Mouse (Mus musculus): ENCODE results near the gene Tomm34. TPM values are rescaled to one million over a fixed set of nuclear protein-coding genes. Genes with fewer than 3 reads are reported as not detected.

Gene Tomm34
- polyA plus RNA-seq, 1 experiment: 71.5 TPM

DNA sequence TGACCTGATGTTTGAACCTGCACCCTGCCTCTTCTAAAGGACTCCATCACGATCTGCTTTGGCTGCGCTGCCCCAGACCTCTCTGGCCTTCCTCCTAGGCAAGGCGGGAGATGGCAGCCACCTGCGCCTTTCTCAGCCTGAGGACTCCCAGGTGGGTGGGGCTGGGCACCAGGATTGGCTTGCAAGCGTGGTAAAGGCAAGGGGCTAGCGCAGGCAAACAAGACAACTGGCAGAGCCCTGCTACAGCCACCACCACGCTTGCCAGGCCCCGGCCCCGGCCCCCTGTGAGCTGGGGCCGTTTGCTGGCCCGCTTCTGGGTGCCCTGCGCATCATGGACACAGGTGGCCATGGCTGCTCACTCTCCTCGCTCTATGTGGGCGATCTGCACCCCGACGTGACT, 45.8 kb downstream of the Tomm34 start, which contains the start of gene Pabpc1l:
Gene Pabpc1l, plus strand, starts transcription at position 301 of the 400 bp plus-strand sequence.
- TF ChIP-seq POLR2A (IDR thresholded peaks at IDR 0.05; ENCODE audit: borderline replicate concordance, insufficient read depth, low read length) (no peak), CTCF (IDR thresholded peaks at IDR 0.05; ENCODE audit: borderline replicate concordance, insufficient read depth, low read depth, low read length) (no peak)
- H3K4me3 ChIP-seq (replicated peaks; ENCODE audit: insufficient read depth, low read depth, low read length): no peak within 1 kb of the TSS
- H3K27me3 ChIP-seq (ENCODE audit: control insufficient read depth, insufficient read depth, low read length): no peaks in the 10 kb centered on the region
- WGBS: 75% methylated on average over 16 of the region's 16 CpGs
- no peaks in the 10 kb centered on the region for H3K4me1 ChIP-seq (ENCODE audit: control insufficient read depth, insufficient read depth, low read length)
- no peak for DNase-seq
- no peak within 1 kb of the TSS for H3K27ac ChIP-seq (ENCODE audit: insufficient read depth, low read length)

DNA sequence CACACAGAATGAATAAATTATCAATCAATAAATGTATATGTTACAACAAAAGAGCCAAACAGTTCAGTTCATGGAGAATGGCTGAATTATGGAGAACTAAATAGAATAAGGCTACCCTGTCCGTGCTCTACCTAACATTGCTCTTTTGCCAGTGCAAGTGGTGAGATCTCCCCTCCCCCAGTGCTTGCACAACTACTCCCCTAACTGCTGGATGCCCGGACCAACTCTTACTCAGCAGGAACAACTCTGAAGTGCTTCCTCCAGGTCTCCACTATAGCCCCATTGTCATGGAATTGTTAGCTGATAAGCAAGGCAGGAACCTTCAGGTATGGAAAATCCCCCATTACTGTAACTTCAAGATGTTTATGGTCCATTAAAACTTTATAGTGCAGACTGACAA, 48.9 kb downstream of the Tomm34 start:
- Histone ChIP-seq H3K4me3 (replicated peaks; ENCODE audit: insufficient read depth, low read depth, low read length) (no peak overlapping the region), H3K4me1 (ENCODE audit: control insufficient read depth, insufficient read depth, low read length) (no peaks in the 10 kb centered on the region; the same call in 1 of the 2 replicates), H3K27me3 (ENCODE audit: control insufficient read depth, insufficient read depth, low read length) (no peaks in the 10 kb centered on the region), H3K27ac (ENCODE audit: insufficient read depth, low read length) (no peak overlapping the region)
- WGBS: 55% methylated on average over 2 of the region's 2 CpGs
- no peak for TF ChIP-seq CTCF (IDR thresholded peaks at IDR 0.05; ENCODE audit: borderline replicate concordance, insufficient read depth, low read depth, low read length)
- no peak for TF ChIP-seq POLR2A (IDR thresholded peaks at IDR 0.05; ENCODE audit: borderline replicate concordance, insufficient read depth, low read length)
- DNase-seq: no peak

DNA sequence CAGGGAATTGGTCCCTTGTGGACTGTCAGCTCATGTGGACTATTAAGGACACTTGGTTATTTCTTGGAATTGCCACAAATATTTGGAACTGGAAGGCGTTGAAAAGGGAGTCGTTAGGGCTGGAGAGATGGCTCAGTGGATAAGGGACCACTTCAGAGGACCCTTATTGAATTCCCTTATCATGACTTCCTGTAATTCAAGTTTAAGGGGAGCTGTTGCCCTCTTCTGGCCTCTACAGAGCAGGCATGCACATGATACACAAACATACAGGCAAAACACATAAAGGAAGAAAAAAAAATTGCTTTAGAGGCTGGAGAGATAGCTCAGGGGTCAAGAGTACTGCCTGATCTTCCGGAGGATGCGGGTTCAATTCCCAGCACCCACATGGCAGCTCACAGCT, 51.0 kb downstream of the Tomm34 start:
- H3K4me3 ChIP-seq (replicated peaks; ENCODE audit: insufficient read depth, low read depth, low read length): no peak overlapping the region
- 91% methylated on average over 4 of the region's 4 CpGs for WGBS
- H3K4me1 ChIP-seq (ENCODE audit: control insufficient read depth, insufficient read depth, low read length): no peaks in the 10 kb centered on the region; the same call in 1 of the 2 replicates

DNA sequence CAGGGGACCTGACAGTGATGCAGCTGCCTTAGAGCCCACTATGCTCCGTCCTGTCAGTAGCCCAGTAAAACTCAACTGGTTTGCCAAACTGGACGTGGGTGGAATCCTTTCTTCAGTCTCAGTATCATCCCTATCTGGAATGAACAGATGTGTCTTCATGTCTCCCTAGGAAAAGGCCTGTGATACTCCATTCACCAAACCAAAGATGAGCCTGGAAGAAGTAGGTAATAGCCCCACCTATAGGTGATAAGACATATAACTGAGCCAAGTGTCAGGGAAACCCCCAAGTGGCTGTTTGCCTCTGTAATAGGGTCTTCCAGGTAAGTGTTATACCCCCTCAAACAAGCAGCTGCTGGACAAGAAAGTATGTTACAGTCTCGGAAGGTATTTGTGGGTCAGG, 52.1 kb downstream of the Tomm34 start:
- no peak overlapping the region for H3K27ac ChIP-seq (ENCODE audit: insufficient read depth, low read length)
- no peak overlapping the region for H3K4me3 ChIP-seq (replicated peaks; ENCODE audit: insufficient read depth, low read depth, low read length)
- DNase-seq: no peak
- 85% methylated on average over 3 of the region's 3 CpGs for WGBS
- H3K4me1 ChIP-seq (ENCODE audit: control insufficient read depth, insufficient read depth, low read length): no peaks in the 10 kb centered on the region; the same call in 1 of the 2 replicates
- TF ChIP-seq CTCF (IDR thresholded peaks at IDR 0.05; ENCODE audit: borderline replicate concordance, insufficient read depth, low read depth, low read length) (0 out of 2 replicates have a peak, but pooled peaks have one; percentile 13), POLR2A (IDR thresholded peaks at IDR 0.05; ENCODE audit: borderline replicate concordance, insufficient read depth, low read length) (no peak)
- no peaks in the 10 kb centered on the region for H3K27me3 ChIP-seq (ENCODE audit: control insufficient read depth, insufficient read depth, low read length)

More for the DNA sequence above, 51.0 kb downstream of the Tomm34 start:
- Histone ChIP-seq H3K27ac (ENCODE audit: insufficient read depth, low read length) (no peak overlapping the region), H3K27me3 (ENCODE audit: control insufficient read depth, insufficient read depth, low read length) (no peaks in the 10 kb centered on the region)
- DNase-seq: no peak
- TF ChIP-seq POLR2A (IDR thresholded peaks at IDR 0.05; ENCODE audit: borderline replicate concordance, insufficient read depth, low read length) (no peak), CTCF (IDR thresholded peaks at IDR 0.05; ENCODE audit: borderline replicate concordance, insufficient read depth, low read depth, low read length) (no peak)

DNA sequence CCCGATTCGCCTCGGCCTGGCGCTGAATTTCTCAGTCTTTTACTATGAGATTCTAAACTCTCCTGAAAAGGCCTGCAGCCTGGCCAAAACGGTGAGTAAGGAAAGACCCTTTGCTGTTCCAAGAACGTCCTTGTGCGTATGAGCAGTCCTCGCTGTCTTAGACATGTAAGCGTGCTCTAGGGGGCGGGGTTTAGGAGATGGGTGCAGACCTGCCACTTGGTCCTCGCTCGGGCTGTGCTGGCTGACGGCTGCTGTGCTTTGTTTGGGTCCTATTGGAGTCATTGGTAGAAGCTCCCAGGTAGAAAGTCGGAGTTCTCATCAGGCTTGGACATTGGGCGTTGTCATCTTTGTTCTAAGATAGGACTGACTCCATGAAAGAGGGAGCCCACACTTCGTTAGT, 55.7 kb downstream of the Tomm34 start:
- Histone ChIP-seq H3K27me3 (ENCODE audit: control insufficient read depth, insufficient read depth, low read length) (no peaks in the 10 kb centered on the region), H3K4me1 (ENCODE audit: control insufficient read depth, insufficient read depth, low read length) (peaks cover 8% of the 10 kb centered on the region; the same call in 1 of the 2 replicates), H3K27ac (ENCODE audit: insufficient read depth, low read length) (no peak overlapping the region), H3K4me3 (replicated peaks; ENCODE audit: insufficient read depth, low read depth, low read length) (no peak overlapping the region)
- no peak for DNase-seq
- no peak for TF ChIP-seq CTCF (IDR thresholded peaks at IDR 0.05; ENCODE audit: borderline replicate concordance, insufficient read depth, low read depth, low read length)
- TF ChIP-seq POLR2A (IDR thresholded peaks at IDR 0.05; ENCODE audit: borderline replicate concordance, insufficient read depth, low read length): no peak
- 92% methylated on average over 16 of the region's 16 CpGs for WGBS

DNA sequence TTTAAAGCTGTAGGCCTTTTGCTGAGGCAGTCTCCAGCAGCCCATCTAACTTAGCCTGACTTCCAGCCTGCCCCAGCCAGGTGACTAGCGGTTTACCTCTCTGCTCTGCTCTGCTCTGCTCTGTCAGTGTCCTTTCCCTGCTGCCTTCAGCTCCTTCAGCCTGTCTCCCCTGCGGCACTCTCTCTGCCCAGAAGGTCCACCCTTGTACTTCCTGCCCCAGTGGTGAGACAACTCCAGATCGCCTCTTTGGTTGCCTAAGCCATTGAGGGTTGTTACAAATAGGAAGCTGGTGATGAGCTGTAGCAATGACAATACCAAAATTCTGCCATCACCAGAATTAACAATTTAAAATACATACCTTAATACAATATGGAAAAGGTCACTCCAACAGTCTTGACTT, 60.0 kb downstream of the Tomm34 start:
- Histone ChIP-seq H3K27me3 (ENCODE audit: control insufficient read depth, insufficient read depth, low read length) (no peaks in the 10 kb centered on the region), H3K4me3 (replicated peaks; ENCODE audit: insufficient read depth, low read depth, low read length) (no peak overlapping the region), H3K4me1 (ENCODE audit: control insufficient read depth, insufficient read depth, low read length) (peaks cover 13% of the 10 kb centered on the region), H3K27ac (ENCODE audit: insufficient read depth, low read length) (no peak overlapping the region)
- 81% methylated on average over 3 of the region's 3 CpGs for WGBS
- no peak for DNase-seq
- no peak for TF ChIP-seq POLR2A (IDR thresholded peaks at IDR 0.05; ENCODE audit: borderline replicate concordance, insufficient read depth, low read length)
- no peak for TF ChIP-seq CTCF (IDR thresholded peaks at IDR 0.05; ENCODE audit: borderline replicate concordance, insufficient read depth, low read depth, low read length)

DNA sequence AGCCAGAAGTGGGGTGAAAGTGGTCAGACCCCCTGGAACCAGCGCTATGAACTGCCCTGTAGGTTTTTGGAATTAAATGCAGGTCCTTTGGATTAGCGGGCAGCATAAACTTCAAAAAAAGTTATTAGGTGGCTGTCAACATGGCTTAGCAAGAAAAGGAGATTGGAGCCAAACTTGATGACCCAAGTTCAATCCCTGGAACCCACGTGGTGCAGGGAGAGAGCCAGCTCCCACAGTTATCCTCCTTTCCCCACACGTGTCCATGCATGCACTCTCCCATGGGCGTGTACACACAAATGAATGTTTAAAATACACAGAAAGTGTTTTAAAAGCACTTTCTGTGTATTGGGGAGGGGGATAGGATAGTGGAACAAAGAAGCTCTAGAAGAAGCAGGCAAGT, 60.5 kb downstream of the Tomm34 start:
- H3K27ac ChIP-seq (ENCODE audit: insufficient read depth, low read length): no peak overlapping the region
- H3K4me3 ChIP-seq (replicated peaks; ENCODE audit: insufficient read depth, low read depth, low read length): no peak overlapping the region
- no peaks in the 10 kb centered on the region for H3K27me3 ChIP-seq (ENCODE audit: control insufficient read depth, insufficient read depth, low read length)
- peaks cover 13% of the 10 kb centered on the region for H3K4me1 ChIP-seq (ENCODE audit: control insufficient read depth, insufficient read depth, low read length)
- no peak for DNase-seq
- TF ChIP-seq CTCF (IDR thresholded peaks at IDR 0.05; ENCODE audit: borderline replicate concordance, insufficient read depth, low read depth, low read length): no peak
- no peak for TF ChIP-seq POLR2A (IDR thresholded peaks at IDR 0.05; ENCODE audit: borderline replicate concordance, insufficient read depth, low read length)
- WGBS: 67% methylated on average over 5 of the region's 5 CpGs

DNA sequence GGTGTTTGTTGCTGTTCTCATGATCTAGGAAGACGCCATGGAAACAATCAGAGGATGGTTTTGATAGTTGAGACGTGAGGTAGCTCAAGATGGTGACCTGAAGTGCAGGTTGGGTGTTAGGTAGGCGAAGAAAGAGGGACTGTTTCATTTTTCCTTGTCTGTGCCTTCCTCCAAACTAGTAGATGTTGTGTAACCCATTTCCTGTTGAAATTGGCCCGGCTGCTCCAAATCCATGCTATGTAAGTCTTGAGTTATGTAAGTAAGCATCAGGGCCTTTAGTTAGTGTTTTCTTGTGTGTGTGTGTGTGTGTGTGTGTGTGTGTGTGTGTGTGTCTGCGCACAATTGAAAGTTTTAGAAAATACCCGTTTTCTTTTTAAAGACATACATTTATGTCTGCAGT, 61.7 kb downstream of the Tomm34 start:
- TF ChIP-seq POLR2A (IDR thresholded peaks at IDR 0.05; ENCODE audit: borderline replicate concordance, insufficient read depth, low read length) (no peak), CTCF (IDR thresholded peaks at IDR 0.05; ENCODE audit: borderline replicate concordance, insufficient read depth, low read depth, low read length) (no peak)
- Histone ChIP-seq H3K4me1 (ENCODE audit: control insufficient read depth, insufficient read depth, low read length) (peaks cover 13% of the 10 kb centered on the region), H3K27ac (ENCODE audit: insufficient read depth, low read length) (no peak overlapping the region), H3K4me3 (replicated peaks; ENCODE audit: insufficient read depth, low read depth, low read length) (no peak overlapping the region), H3K27me3 (ENCODE audit: control insufficient read depth, insufficient read depth, low read length) (no peaks in the 10 kb centered on the region)
- DNase-seq: peak in 1 of 2 experiments; percentile 12
- 84% methylated on average over 6 of the region's 6 CpGs for WGBS

All from cerebellum, adult 2 months (tissue).